Mouse (Mus musculus): ENCODE measurements around the gene Maml3.

Maml3 gene

GRCm38 (mm10) chr3:51748436-51749376, 356.2 kb downstream of the Maml3 start:
- no peak for DNase-seq (ENCODE audit: low spot score in 2 of 2)

DNA sequence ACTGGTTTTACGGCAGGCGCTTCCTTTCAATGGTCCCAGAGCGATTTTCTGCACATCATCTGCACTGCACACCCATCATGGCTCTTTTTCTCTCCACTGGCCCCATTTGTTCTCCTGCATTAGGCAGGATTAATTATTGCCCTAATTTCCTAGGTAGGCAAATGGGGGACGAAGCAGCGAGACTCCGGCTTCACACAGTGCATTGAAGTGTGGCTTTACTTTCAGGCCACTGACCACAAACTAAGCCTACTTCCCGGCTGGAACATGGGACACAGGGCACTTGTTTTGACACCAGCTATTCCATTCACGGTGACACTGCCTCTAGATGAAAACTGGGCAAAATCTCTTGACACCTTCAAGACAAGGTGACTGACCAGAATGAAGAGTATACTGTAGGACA, 358.1 kb downstream of the Maml3 start:
- DNase-seq (ENCODE audit: low spot score in 2 of 2): no peak

DNA sequence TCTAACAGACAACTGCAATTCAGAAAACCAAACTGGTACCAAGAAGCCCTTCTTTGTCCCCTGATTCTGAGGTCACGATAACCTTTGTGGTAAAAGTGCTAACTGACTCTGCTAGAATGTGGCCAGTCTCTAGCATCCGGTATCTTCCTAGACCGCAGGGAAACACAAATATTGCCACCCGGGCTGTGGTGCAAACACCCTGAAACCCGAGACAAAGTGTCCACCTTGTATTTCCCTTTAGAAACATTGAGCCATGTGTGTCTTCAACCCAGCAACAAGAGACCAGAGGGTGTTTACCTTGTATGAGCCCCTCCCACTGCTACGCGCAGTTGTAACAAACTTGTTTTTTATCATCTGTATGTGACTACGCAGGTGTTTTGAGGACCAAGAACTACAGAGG, 359.7 kb downstream of the Maml3 start:
- DNase-seq (ENCODE audit: low spot score in 2 of 2): no peak

DNA sequence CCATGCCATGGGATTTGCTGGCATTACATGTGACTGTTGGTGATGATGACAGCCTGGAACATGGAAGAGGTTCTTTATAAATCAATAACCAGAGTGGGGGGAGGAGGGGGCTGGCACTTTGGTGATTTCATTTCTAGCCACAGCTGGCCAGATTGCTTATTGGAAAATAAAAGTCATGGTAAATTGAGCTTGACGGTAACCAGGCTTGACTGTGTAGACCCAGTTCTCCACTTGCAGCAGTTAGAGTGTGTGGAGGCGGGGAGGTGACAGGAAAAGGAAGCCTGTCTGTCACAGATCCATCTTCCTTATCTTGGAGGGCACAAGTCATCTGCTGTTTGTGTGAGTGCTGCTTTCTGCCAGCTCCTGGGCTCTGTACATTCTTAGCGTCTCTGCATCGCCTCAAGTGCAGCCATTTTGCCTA, 360.5 kb downstream of the Maml3 start:
- DNase-seq (ENCODE audit: low spot score in 2 of 2): no peak

- DNase-seq (ENCODE audit: low spot score in 2 of 2): no peak
Measured at GRCm38 (mm10) chr3:51742405-51742804, 362.5 kb downstream of the Maml3 start.

- DNase-seq (ENCODE audit: low spot score in 2 of 2): no peak
Measured at GRCm38 (mm10) chr3:51741824-51742223, 363.1 kb downstream of the Maml3 start.

DNA sequence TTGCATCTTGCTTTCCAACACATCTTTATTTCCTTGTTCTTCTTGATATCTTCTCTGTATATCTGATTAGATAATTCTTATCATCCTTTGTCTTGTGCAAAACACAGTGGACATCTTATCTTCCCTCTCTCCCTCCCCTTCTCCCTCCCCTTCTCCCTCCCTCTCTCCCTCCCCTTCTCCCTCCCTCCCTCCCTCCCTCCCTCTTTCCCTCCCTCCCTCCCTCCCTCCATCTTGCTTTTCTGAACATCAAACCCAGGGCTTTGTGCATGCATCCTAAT, 365.1 kb downstream of the Maml3 start:
- DNase-seq (ENCODE audit: low spot score in 2 of 2): no peak

GRCm38 (mm10) chr3:51739049-51739834, 365.6 kb downstream of the Maml3 start:
- DNase-seq (ENCODE audit: low spot score in 2 of 2): peak in 1 of 2 experiments; percentile 23

GRCm38 (mm10) chr3:51733685-51734084, 371.2 kb downstream of the Maml3 start:
- DNase-seq (ENCODE audit: low spot score in 2 of 2): no peak

GRCm38 (mm10) chr3:51731949-51732636, 372.8 kb downstream of the Maml3 start:
- DNase-seq (ENCODE audit: low spot score in 2 of 2): no peak

DNA sequence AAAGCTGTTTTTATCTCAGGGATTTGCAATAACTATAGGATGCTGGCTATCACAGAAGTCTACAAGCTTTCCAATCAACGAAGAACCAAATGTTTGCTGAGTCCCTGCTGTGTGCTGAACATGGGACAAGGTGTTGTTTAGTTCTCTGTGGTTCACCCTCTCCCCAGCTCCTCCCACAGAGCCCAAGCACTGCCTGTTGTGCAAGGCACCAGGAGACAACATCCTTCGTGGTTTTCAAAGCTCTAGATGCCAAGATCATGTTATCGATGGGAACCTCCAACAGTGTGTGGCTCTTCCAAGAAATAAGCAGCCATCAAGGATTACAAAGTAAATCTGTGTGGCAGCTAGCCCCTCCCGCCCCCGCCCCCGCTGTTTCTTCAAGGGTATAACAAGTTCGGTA, 374.2 kb downstream of the Maml3 start:
- no peak for DNase-seq (ENCODE audit: low spot score in 2 of 2)

- no peak for DNase-seq (ENCODE audit: low spot score in 2 of 2)
Measured at GRCm38 (mm10) chr3:51729109-51729918, 375.6 kb downstream of the Maml3 start.

GRCm38 (mm10) chr3:51728456-51728855, 376.4 kb downstream of the Maml3 start:
- DNase-seq (ENCODE audit: low spot score in 2 of 2): no peak

DNA sequence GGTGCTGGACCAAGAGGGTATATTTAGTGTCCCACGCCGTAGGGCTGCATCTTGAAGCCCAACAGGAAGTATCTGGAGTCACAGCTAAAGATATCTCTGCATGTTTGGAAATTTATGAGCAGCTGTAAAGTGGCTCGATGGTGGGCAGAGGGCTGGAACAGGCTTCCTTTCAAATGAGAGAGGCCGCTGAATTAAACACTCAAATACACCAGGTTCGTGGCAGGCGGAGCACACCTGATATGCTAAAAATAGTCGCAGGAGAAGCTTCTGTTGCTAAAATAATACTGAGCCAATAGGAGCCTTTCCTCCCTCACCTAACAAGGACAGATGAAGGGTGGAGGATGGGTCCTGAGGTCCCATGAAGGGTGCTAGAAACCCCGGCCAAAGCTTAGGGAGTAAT, 376.9 kb downstream of the Maml3 start:
- no peak for DNase-seq (ENCODE audit: low spot score in 2 of 2)

DNA sequence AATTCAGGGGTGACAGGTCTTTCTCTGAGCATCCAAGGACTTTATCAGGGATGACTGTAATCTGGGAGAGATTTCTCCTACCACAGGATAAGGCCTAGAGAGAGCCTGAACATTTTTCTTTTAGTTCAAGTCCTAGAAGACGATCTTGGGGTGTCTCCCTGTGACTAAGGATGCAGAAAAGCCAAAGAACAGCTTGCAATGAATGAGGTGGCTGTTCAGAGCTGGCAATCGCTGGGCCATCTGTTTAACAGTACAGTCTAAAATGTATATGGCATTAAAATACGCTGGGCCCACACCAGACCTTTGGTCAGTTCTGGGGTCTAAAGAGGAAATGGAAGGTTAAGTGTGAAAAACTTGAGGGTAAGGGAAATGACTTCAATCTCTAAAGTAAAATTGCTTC, 377.4 kb downstream of the Maml3 start:
- DNase-seq (ENCODE audit: low spot score in 2 of 2): no peak

GRCm38 (mm10) chr3:51726257-51726656, 378.6 kb downstream of the Maml3 start:
- no peak for DNase-seq (ENCODE audit: low spot score in 2 of 2)

DNA sequence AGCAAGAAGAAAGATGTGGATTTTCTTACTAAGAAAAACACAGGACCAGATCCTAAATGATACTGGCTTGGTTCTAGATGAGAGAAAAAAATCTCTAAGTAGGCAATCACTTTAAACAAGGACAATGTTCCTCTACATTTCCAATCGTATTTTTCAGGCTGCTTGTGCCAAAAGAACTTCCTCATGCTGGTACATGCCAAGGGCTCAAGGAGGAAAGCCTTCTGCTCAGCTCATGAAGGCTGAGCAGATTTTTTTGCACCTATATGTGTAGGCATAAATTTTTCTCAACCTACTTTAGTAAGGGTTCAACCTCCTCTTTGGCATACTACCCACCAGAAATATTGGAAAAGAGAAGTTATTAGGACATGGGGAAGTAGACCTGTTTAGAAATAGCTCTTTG, 384.9 kb downstream of the Maml3 start:
- no peak for DNase-seq (ENCODE audit: low spot score in 2 of 2)

DNA sequence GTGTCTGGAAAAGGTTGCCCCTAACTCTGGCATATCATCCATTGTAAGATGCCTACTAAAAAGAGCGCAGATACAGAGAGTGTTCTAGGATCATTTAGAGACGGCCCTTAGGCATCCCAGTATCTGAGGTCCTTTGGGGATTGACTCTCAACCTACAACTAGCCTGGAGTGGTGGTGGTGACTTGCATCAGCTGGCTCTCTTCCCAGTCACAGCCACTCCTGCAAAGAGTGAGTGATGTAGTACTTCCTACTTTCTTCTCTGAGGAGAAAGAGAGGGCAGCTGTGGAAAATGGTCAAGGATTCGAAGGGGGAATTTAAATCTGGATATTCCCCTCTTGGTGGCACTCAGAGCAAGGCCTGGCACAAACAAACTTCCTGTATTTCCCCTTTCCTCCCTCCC, 385.5 kb downstream of the Maml3 start:
- DNase-seq (ENCODE audit: low spot score in 2 of 2): no peak

- DNase-seq (ENCODE audit: low spot score in 2 of 2): no peak
Measured at GRCm38 (mm10) chr3:51717909-51718308, 387.0 kb downstream of the Maml3 start.

GRCm38 (mm10) chr3:51717455-51717854, 387.4 kb downstream of the Maml3 start:
- DNase-seq (ENCODE audit: low spot score in 2 of 2): no peak

DNA sequence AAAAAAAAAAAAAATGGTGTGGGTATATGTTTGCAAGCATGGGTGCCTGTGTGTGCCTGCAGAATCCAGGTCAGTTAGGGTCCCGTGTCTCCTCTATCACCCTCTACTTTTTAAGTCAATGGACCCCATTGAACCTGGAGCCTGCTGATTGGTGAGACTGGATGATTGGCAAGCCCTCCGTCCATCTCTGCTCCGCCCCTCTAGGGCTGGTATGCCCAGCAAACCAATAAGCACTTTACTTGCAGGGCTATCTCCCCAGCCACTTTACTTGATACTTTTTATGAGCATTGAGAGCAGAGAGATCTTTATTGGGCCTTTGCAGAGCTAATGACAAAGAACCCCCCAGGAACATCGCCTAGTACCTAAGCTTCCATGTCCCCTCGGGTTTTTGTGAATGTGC, 390.4 kb downstream of the Maml3 start:
- DNase-seq (ENCODE audit: low spot score in 2 of 2): no peak

DNA sequence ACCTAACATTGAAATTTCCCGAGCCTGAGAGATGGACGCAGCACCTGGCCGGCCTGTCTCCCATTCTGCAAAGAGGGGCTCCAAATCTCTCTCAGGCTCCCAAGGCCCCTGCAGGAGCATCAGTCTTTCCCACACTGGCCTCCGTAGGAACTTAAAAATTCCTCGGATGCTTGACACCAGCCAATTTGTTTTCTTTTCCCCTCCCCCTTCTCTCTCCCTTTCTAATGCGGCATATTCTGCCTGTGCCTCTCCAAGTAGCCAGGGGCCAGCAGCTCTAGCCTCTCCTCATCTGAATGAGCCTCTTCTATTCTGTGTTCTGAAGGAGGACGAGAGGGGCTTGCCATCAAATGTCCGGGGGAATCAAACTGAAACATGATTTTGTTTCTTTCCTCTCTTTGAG, 391.6 kb downstream of the Maml3 start:
- no peak for DNase-seq (ENCODE audit: low spot score in 2 of 2)
